Mouse (Mus musculus) activated CD4-positive, CD25-positive, alpha-beta regulatory T cell, adult 4 months (primary cell): ENCODE data around the gene Tfdp2. TPM values are rescaled to one million over a fixed set of nuclear protein-coding genes. Genes with fewer than 3 reads are reported as not detected.

Experiments used
- polyA plus RNA-seq, 2 experiments: library from polyadenylated mRNA; unstranded; fragments of 100-300 nt; shearing (Covaris generic); gene quantifications; one replicate each; pipeline ENCODE4 v1.2.1; 2017

Gene Tfdp2
- polyA plus RNA-seq, 2 experiments from 2014 or later: 9.0 to 11.5 TPM

Other genes starting within 250 kb of the Tfdp2 start
- 10 to 100 TPM; 37.3 to 54.8 TPM for gene Xrn1, start 241.5 kb upstream of the Tfdp2 start, polyA plus RNA-seq
- gene Gk5, start 76.9 kb upstream of the Tfdp2 start, polyA plus RNA-seq: under 1 TPM; 0.55 to 0.69 TPM
- gene Atp1b3, start 168.2 kb downstream of the Tfdp2 start, polyA plus RNA-seq: 100 to 1,000 TPM; 275 to 348 TPM